Mouse (Mus musculus): ENCODE results near the gene Pitx1.

Pitx1 gene

DNA sequence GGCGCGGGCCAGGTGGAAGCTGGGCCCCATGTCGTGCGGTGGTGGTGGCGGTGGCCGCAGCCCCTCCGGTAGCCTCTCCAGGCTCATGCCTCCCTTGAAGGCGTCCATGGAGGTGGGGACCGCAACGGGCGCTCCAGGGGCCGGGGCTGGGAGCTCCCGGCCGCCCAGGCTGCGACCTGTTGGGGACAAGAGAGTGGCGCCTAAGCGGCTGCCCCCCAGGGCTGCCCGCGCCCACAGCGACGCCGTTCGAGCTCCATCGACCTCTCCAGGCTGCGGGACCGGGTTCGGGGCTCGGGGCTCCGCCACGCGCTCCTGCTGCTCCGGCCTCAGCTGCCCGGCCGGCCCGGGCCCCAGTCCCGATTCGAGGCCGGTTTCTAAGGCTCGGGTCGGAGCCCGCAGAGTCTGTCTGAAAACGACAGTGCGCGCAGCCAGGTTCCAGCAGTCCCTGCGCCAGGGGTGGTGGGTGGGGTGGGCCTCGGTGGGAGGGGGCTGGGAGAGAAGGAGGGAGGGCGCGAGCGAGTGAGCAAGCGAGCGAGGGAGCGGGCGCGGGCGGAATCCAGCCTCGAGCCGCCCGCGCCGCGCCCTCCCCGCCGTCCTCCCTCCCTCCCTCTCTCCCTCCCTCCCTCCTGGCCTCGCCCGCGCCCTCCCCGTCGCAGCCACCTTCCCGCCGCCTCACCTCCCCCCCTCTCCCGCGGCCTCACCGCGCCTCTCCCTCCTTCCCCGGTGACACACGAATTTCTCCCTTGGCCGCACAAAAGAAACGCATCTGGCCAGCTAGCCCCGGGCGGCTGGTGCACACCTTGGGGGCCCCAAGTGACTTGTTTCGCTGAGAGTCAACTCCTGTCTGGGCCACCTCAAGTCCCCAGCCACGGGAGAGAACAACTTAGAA, 4.9 kb downstream of the Pitx1 start:
- no peak for ATAC-seq (ENCODE audit: low TSS enrichment)

DNA sequence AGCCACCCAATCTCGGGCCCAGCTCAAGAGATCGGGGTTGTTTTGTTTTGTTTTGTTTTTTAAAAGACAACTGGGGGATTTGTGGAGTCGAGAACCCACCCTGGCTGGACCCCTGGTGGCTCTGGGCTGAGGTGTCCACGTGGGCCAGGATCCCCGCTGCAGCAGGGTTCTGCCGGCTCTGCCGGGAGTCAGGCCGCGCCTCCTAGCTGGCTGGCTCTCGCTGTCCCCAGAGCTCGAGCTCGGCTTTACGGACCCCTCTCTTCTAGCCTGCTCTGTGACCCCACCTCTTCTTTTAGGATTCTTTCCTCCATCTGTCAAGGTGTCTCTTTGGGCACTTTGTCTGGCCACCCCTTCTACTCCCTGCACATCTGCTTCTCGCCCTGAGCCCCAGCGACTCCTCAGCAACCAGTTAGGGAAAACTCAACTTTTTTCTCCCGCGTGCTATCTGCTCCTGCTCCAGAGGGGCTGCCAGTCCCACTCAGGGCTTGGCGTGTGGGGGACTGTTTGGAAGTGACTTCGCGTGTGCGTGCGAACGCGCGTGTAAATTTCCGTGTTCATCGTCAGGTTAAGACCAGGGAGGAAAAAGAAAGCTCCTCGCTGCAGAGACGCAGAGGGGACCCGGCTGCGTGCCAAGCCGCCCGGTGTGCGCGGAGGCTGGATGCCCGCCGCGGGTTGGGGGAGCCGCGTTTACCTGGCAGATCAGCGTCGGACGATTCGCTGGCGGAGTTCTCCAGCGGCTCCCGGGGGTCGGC, 5.7 kb downstream of the Pitx1 start:
- no peak for ATAC-seq (ENCODE audit: low TSS enrichment)

DNA sequence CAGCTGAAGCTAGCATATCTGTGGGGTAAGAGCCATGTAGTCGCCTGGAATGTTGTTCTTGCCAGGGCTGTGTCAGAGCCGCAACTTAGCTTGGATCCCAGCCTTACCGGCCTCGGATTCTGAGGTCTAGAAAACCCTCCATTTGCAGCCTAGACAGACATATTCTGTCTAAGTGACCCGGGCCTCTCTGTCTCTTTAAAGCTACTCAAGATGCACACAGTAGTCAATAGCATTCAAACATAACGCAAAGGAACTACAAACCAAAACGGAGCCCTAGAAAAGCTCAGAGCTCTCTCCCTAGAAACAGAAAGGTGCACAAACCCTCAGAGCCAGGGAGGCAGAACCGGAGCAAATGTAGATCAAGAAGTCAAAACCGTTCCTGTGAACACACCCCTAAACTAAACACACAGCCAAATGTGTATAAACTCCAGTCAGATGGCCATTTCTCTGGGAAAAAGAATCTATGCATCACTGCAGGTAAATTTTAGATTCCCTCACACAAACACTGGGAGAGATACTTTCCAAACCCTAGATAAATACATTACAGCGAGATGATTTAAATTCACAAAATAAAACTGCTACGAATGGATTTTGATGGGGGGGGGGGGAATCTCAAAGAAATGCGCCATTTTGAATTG, 6.9 kb downstream of the Pitx1 start:
- no peak for ATAC-seq (ENCODE audit: low TSS enrichment)

DNA sequence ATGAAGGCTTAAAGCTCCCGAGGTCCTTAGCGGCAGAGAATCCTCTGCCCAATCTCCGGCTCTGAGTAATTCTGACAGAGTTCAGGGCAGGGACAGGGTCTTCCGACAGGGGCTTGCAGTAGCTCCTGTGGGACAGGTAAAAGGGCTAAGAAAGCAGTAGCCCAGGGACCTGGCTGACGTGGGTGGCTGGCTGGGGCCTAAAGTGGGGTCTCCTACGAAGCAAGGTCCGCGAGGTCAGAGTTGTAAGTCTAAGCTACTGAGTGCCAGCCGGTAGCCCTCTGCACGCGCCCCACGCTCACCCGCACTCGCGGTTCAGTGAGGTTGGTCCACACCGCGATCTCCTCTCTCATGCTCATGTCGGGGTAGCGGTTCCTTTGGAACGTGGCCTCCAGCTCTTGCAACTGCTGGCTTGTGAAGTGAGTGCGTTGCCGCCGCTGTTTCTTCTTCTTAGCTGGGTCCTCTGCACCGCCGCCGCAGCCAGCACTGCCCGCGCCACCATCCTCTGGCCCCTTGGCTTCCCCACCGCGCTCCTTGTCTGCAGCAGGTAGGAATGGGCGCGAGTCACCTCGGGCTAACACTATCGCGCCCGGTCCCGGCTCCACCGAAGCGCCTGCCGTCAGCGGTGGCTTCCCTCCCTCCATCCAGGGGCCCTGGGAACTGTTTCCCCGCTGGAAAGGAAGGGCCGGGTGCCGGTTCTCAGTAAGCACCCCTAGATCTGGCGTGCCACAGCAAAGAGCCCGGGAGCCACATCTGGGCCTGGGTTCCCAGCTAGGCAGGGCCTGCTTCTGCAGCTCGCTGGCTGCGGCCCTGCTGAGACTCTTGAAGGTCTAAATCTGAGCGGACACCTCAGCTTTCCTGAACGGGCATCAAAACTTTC, 7.6 kb downstream of the Pitx1 start:
- ATAC-seq (ENCODE audit: low TSS enrichment), result no peak

DNA sequence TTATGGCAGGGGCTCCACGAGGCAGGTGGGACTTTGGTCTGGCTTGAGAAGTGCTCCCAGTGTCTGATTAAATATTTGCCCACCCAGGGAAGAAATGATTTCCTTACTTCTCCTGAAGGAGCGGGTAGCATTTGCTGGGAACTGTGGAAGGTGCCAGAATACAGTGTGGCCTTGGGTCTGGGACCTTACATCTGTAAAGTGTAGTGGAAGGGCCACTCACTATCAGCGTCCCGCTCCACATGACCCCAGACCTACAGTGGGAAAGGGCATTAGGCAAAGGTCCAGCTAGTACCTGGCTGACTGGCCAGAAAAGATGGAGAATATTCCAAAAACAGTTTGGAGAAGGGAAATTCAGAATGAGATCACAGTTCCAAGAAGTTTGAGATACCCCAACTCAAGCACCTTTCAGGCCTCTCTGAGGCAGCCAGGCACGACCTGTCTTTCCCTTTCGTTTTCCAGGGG, 8.3 kb downstream of the Pitx1 start:
- ATAC-seq (ENCODE audit: low TSS enrichment), result no peak

DNA sequence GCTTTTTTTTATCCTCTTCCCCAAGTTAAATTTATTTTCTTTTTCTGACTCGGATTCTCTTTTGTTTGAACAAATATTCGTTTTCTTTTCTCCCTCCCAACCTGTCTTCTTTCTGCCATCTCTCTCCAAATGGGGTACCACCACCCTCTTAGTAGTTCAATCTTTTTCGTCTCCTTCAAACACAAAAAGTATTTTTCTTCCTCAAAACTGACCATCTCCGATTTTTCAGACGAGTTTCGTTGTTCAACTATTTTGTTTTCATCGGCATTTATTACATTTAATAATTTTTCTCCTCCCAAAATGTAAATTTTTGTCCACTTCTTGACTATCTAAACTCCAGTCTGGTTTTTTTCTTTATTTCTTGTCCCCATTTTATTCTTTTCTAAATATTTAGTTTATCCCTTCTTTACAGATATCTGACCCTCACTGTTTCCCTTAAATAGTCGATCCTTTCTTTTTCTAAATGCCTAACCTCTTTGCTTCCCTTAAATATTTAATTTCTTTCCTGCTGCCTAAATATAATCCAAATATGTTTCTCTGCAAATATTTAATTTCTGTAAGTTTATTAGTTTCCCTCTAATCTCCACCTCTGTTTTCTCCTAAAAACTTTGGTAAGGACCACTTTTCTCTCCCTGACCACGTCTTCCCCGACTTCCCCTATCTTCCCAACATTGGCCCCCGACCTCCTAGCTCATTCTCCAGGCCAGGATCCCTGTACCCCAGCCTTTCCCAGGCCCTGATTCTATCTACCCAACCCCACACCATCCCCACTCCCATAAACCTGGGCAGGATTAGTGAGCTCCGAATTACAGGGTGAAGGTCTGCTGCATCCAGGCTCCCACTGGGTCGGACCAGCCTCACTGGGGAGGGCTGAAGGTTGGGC, 9.0 kb downstream of the Pitx1 start:
- ATAC-seq (ENCODE audit: low TSS enrichment), result no peak

DNA sequence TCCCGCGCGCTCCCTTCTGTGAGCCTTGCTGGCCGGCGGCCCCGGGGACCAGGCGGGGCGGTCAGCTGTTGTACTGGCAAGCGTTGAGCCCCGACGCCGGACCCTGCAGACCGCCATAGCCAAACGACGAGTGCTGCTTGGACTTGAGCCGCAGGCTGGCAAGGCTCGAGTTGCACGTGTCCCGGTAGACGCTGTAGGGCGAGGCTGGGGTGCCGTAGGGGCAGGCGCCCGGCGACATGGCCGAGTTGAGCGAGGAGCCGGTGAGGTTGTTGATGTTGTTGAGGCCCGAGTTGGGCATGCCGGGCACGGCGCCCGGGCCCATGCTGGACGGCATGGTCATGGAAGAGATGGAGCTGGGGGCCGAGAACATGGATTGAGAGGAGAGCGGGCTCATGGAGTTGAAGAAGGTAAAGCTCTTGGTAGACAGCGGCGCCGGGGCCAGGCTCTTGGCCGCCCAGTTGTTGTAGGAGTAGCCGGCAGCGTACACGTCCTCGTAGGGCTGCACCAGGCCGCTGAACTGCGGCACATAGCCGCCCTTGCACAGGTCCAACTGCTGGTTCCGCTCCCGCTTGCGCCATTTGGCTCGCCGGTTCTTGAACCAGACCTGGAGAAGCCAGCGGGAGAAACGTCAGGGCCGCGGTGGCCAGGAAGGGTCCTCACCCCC, 9.9 kb downstream of the Pitx1 start:
- ATAC-seq (ENCODE audit: low TSS enrichment), result no peak

DNA sequence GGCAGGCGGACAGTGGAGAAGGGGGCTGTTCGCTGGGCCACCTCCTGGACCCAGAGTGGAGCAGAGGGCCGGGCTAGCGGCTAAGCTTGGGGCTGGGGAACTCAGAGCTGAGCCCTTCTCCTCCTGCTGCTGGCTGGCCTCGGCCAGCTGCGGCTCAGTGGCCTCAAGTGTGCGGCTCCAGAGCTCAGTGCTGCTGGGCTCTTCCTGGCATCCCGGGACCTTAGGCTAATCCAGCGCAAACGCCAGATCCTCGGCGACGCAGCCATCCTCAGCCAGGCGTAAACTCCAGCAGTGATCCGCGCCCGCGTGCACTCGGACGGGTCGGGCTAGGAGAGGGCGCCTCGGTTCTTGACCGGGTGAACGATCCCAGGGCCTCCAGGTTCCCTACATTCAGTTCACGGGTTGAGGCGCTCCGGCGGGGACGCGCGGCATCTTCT, 10.7 kb downstream of the Pitx1 start:
- ATAC-seq (ENCODE audit: low TSS enrichment), result no peak

DNA sequence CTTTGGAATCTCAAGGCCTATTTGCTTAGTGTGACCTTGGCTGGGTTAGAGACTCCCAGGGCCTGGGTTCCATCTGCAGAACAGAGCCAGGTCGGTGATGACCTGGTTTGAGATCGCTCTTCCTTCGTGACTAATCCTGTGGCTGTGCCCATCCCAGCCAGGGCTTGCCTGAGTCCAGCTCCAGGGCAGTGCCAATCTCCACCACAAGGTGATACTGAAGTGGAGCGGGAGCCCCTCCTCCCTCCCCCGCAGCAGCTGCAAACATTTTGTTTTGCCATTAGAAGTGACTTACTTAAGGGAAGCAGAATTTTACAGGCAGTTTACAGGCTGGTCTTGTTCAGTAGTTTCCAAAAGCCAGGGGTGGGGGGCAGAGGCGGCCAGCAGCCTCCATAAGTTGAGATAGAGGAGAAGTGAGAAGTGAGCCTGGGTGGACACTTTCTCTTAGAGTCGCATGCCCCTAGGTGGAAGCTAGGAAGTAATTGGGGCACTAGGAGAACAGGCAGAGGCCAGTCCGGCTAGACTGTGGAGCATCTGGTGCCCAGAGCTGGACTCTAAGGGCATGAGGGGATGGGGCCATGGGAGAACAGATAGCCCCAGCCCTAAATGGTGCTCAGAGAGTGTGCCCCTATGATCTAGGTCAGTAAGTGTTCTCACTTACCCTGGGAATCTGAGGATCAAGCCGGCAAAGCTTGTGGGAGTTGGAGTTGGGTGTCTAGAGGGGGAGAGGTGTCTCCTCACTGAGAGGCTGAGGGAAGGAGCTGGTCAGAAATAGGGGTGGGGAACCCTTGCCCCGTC, 11.6 kb downstream of the Pitx1 start:
- ATAC-seq (ENCODE audit: low TSS enrichment), result no peak

DNA sequence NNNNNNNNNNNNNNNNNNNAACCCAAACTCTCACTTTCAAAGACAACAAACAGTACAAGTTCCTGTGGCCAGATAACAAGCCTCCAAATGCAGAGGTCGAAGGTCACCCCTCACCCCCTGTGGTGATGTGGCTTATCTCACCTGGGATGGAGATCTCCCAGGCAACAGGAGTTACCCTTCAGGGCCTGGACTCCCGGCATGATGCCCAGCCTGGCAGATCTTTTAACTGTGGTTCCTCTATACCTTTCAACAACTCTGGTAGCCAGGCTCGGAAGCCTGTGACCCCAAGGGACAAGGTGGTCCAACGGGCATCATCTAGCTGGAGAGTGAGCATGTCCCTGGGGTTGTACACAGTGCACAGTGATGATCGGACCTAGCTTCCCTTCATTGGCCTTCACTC, 13.5 kb downstream of the Pitx1 start:
- no peak for ATAC-seq (ENCODE audit: low TSS enrichment)

DNA sequence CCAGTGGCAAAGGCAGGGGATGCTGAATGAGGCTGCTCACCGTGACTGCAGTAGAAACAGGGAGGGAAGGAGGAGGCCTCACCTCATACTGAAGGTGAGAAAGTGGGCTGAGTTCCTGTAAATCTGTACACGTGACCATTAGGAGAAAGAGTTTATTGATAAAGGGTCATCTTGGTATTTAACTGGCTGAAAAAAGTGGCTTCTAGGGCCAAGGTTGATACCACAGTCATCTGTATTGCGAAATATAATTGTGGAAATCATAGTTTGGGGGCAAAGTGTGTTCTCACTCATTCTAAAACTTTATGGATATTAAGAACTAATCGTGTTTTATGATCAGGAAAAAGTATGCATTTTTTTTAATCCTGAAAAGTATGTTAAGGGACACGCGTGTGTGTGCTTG, 21.2 kb downstream of the Pitx1 start:
- ATAC-seq (ENCODE audit: low TSS enrichment), result no peak

DNA sequence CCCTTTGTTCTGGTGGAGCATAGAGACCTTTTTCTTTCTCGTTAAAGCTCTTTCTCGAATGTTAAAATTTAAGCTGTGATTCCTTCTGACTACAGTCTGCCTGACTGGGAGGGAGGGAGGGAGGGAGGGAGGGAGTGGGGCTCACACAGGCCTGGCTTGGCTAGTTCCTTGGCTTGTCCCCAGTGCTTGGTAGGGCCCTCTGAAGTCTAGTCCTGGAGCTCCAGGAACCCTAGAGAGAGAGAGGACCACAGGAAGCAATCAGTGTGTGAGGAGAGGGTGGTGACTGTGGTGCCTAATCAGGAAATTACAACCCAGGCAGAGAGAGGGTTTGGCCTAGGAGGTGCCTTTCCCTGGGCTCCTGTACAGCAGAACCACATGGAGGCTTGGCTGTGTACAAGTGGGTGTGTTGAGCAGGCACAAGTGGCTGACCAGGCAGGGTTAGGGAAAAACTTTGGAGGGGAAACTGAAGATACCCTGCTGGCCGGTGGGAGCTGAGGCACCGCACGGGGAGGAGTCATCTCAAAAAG, 22.4 kb downstream of the Pitx1 start:
- no peak for ATAC-seq (ENCODE audit: low TSS enrichment)

DNA sequence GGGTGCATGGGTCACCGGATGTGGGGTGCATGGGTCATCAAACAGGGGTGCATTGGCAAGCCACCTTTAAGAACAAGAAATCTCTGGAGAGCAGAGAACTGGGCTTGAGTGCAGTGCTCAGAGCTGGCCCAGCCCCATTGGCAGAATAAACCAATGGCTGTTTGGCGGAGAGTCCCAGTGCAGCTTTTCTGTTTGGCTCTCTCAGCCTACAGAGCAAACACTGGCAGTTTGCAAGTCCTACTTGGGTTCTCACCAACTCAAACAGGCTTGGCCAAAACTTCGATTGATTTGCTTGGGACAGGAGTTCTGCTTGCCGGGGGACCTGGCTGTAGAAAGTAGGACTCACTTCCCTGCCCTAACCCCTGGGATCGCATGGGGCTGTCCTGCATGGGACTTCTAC, 25.0 kb downstream of the Pitx1 start:
- ATAC-seq (ENCODE audit: low TSS enrichment), result no peak

DNA sequence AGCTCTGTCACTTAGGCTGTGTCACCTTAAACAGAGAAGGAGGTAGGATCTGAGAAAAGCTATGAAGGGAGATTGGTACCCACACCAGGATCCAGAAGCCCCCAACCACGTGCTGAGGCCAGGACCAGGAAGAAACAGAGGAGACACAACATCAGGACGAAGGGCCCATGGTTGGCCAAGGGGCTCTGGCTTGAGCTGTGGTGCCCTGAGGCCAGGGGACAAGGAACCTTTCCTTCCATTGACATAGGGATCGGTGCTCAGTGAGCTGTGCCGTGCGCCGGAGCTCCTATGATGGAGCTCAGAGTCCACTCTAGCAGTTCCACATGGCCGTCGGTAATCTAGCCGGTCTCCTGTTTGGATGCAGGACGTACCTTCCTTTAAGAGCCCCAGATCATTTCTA, 26.3 kb downstream of the Pitx1 start:
- no peak for ATAC-seq (ENCODE audit: low TSS enrichment)

DNA sequence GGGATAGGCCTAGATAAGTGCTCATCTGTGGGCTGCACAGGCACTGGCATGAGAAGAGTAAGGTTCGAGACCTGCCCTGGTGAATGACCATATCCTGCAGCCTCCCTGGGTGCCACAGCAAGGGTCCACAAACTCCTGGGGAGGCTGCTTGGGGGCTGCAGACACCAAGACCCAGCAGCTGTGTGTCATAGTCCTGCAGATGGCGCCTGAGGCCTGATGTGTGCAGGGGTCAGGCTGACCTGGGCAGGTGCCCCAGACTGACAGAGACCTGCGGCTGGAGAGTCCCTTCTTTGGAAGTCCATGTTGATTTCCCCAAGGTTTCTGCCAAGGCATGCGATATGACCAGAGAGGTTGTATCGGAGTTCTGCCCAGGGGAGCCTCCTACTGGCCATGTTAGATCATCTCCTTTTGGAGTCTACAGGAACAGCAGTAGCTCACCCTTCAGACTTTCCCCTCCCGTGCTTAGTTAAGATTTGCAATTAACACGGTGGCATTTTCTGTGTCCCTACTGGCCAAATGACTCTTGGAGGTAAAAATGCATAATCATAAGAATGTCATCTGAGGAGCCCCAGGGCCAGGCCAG, 26.9 kb downstream of the Pitx1 start:
- ATAC-seq (ENCODE audit: low TSS enrichment), result no peak

DNA sequence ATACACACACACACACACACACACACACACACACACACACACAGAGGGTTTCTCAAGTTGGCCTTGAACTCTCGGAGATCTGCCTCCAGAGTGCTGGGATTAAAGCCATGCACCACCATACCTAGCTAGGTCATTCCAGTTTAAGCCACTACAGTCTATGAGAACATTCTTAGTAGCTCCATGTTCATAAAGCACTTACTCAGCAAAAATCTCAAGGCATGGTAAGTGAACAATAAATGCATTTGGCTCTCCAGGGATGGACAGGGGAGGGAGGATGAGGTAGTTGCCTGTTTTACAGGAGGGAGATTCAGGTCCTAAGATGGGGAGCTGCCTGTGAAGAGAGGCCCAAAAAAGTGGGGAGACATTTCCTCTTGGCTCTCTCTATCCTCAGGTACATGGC, 32.0 kb downstream of the Pitx1 start:
- ATAC-seq (ENCODE audit: low TSS enrichment), result no peak

DNA sequence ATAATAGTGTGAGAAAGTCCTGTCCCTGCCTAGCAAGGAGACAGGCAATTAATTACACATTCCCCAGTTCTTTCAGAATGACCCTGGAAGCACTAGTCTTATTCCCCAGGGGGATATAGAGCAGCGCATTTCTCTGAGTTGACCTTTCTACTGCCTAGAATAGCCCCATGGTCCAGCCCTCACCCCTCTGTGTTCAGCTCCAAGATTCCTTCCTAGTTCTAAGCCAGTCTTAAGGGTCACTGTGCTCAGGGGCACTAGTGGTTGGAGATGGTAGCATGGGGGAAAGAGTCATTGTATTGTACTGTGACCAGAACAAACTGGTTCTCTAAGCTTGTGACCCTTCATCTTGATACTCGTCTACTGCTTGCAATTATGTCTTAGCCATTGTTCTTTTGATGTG, 34.7 kb downstream of the Pitx1 start:
- no peak for ATAC-seq (ENCODE audit: low TSS enrichment)

DNA sequence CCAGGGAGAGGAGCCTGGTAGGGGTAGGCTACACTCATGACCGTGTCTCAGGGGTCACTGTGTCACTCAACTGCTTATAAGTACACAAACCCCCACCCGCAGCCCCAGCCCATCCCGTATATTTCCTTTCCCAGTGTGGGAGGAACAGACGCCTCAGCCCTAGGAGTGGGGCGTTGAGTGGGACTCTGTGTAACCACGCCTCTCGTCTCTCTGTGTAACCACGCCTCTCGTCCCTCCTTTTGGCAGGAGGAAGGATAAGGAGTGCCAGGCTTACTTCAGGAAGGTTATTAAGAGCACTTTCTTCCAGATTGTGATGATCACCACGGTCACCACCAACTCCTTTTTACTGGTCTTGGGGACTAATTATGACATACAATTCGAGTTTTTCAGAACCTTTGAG, 49.9 kb downstream of the Pitx1 start:
- no peak for ATAC-seq (ENCODE audit: low TSS enrichment)

DNA sequence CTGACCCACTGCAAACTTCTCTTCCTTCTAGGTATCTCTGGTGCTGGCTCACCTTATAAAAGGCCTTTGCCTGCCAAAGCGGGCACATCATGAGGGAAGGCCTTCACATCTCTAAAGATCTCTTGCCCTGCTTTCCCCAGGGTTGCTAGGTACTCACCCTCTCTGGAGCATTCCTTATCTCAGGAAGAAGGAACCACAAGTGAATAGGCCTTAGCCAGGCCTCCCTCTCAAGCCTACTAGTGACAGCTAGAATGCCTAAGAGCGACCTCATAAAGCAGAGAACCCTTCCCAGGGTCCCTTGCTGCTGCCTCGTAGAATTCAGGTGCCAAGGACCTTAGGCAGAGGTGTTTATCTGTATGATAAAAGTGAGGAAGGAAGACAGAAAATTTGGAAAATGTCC, 51.7 kb downstream of the Pitx1 start, which contains the start of gene Catsper3:
Gene Catsper3 (plus strand): TSS at position 301 of the 400 bp plus-strand sequence.
- no peak for ATAC-seq (ENCODE audit: low TSS enrichment)

Measured in frontal cortex, adult (tissue).